Mouse (Mus musculus) liver, embryonic 14.5 days (tissue): ENCODE results near the gene Pde10a.

Experiments
- CTCF ChIP-seq: IDR thresholded peaks from 2 replicates; pipeline ENCODE4 v1.5.1; 2016; ENCODE audit warnings: antibody characterized with exemption, low read depth, control low read depth
- EP300 ChIP-seq: IDR thresholded peaks from 2 replicates; pipeline ENCODE4 v1.6.1; 2016; ENCODE audit warnings: antibody characterized with exemption, low read depth

DNA sequence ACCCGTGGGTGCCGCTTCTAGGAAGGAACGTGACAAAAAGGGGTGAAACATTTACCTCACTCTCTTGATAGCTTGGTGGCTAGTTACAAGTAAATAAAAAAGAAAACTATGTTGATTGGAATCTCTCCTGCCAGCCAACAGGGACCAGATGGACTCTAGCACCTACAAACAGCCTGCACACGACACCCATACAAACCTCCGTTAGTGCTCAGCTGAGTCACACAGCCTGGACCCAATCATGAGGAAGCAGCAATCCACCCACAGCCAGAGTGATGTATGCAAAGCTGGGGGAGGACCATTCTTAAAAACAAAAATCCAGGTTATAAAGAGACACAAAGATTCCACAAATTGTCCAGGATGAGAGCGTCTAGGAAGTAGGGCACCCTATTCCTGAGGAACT, 9.2 kb upstream of the Pde10a start:
- TF ChIP-seq EP300: no peak
- TF ChIP-seq CTCF: no peak
